Mouse (Mus musculus) frontal cortex, postnatal 36 days (tissue): ENCODE results near the gene Krt80.

ENCODE experiments used
- DNase-seq, 2 experiments: peaks; one replicate each; pipeline ENCODE4 v3.0.0; 2022; ENCODE audit warnings: low spot score in 2 of 2

Krt80 gene

DNA sequence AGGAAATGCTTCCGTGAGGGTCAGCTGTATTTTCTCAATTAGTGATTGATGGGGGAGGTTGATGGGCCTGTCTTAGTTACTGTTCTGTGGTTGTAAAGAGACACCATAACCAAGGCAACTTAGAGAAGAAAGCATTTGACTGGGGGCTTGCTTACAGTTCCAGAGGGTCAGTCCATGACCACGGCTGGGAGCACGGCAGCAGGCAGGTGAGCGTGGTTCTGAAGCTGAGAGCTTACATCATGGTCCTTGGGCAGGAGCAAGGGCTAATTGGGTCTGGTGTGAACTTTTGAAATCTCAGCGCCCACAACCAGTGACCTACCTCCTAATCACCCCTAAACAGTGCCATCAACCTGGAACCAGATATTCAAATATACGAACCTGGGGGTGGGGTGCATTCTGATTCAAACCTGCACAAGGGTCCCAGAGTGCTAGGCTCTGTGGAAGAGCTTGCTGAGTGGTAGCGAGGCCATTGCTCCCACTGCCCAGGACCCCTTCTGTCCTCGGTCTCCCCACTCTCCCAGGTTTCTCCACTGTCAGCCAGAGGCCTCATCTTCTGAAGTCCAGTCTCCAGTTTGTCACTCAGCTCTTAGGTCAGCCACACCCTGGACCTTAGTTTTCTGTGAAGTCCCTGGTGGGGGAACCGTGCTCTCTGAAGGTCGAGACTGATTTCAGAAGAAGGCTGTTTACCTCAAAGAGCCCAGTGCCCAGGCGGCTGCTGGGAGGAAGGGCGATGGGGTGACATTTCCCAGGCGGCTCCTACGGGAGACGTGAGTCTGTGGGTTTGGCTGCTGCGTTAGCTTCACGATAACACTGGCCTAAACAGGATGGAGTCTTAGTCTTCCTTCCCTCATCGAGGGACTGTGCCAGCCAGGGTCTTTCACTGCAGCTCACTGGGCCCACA, 52.8 kb downstream of the Krt80 start:
- DNase-seq, result no peak

GRCm38 (mm10) chr15:101316279-101316912, 53.6 kb downstream of the Krt80 start:
- DNase-seq, result no peak

DNA sequence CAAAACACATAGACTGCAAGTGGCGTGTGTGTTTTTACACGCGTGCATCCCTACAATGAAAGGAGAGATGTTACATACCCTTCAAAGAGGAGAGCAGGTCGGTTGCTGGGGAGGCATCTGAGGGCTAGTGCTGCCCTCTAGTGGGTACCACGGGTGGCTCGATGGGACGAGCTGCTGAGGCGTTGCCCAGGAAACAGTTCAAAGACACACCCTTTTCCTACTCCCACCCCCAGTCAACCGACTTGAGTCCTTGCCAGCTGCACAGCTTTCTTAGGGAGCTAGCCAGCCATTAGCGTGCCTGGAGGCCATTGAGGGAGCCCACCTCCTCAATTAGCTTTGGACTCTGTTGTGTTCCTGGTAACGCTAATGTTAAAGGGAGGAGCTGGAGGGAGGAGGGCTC, 54.1 kb downstream of the Krt80 start:
- DNase-seq, result peak; percentile 93 to 96

- DNase-seq, result no peak
Observed at GRCm38 (mm10) chr15:101315378-101315777, 54.6 kb downstream of the Krt80 start.

DNA sequence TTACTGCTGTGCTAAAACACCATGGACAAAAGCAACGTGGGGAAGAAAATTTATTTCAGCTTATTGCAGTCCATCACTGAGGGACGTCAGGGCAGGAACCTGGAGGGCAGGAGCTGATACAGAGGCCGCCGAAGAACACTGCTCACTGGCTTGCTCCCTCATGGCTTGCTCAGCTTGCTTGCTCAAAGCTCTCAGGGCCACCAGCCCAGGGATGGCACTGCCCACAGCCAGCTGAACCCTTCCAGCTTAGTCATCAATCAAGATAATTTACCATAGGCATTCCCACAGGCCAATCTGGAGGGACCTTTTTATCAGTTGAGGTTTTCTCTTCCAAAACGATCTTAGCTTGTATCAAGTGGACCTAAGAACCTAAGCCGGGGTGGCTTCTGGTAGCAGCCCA, 58.0 kb downstream of the Krt80 start:
- no peak for DNase-seq

DNA sequence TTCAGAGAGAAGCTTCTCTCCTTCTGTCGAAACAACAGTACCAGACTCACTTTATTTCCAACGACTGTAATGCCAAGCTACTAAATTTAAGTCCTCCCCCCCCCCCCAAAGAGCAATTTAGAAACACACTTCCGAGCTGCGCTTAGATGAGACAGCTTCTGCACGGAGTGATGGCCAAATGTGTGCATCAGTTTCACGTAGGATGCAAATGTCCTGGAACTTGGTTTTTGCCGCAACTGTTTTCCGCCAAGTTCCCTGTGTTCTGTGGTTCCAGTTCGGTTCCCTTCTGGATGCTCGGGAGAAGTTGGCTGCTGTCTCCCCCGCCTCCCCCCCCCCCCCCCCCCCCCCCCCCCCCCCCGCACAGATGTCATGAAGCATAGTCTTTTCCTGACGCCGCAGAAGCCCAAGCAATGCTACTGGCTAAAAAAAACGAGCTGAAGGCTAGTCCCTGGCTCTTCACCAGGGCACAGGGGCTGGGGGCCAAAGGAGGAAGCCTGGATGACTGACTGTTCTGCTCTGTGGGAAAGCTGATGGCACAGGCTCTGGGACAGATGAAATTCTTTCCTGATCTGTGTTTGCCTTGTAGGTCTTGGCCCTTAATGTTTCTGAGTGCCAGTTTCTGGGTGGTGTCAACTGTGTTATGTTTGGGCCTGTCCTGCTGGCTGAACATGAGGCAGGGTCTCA, 58.7 kb downstream of the Krt80 start:
- DNase-seq, result peak in 1 of 2 experiments; percentile 42

- DNase-seq, result no peak
Observed at GRCm38 (mm10) chr15:101309493-101309892, 60.5 kb downstream of the Krt80 start.

DNA sequence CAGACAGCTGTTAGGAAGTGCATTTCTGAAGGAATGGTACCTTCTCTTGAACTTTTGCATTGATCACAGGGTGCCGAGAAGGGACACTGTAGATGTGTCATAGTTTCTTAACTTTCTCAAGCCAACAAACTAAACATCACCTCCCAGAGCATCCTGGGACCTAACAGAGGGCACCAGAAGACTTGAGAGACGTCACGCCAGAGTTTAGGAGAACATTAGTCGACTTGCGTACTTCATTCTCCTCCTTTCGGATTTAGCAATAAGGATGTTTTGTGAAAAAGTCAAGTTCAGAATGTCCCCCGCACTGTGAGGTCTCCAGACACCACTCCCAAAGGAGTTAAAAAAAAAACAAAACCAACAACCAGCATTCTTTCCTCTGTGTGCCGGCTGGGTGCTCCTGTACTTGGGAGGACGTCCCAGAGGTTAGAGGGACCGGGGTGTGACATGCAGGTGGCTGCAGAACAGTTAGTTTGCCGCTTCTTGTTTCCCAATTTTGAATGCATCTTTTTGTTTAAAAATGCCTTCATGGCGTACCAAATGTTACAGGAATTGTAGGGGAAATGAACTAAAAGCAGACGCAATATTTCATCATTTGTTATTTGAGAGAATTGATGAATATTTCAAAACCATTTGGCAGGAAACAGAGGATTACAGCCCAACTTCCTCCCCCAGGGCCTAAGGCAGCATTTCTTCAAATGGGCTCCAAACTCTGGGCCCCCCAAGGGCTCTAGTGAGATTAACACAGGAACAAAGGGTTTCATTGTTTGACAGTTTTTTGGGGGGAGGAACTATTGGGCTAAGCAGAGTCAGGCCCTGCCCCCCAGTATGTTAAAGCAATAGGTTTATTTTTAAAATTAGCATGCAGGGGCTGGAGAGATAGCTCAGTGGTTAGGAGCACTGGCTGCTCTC, 61.3 kb downstream of the Krt80 start:
- DNase-seq, result no peak

DNA sequence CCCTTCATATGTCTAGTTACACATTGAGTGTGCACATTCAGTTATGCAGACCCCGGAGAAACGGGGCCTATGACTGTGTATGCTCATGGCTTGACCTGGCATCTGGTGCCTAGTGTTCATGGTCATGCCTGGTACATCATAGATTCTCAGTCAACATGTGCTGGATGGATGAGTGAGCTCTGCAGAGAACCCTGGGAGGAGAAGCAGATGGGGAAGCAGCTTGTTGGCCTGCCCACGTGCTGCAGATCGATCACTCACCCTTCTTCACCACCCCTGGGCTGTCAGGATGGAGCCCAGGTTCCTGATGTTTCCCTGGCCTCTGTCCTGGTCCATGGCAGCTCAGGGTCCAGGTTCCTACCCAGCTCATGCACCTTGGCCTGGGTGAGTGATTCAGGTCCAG, 63.5 kb downstream of the Krt80 start:
- peak; percentile 48 to 56 for DNase-seq

- no peak for DNase-seq
Observed at GRCm38 (mm10) chr15:101303830-101304229, 66.1 kb downstream of the Krt80 start.

GRCm38 (mm10) chr15:101302201-101302600, 67.8 kb downstream of the Krt80 start:
- DNase-seq, result no peak

GRCm38 (mm10) chr15:101300128-101300527, 69.8 kb downstream of the Krt80 start:
- no peak for DNase-seq

- no peak for DNase-seq
Observed at GRCm38 (mm10) chr15:101299480-101299960, 70.4 kb downstream of the Krt80 start.

- no peak for DNase-seq
Observed at GRCm38 (mm10) chr15:101298550-101298949, 71.4 kb downstream of the Krt80 start.

DNA sequence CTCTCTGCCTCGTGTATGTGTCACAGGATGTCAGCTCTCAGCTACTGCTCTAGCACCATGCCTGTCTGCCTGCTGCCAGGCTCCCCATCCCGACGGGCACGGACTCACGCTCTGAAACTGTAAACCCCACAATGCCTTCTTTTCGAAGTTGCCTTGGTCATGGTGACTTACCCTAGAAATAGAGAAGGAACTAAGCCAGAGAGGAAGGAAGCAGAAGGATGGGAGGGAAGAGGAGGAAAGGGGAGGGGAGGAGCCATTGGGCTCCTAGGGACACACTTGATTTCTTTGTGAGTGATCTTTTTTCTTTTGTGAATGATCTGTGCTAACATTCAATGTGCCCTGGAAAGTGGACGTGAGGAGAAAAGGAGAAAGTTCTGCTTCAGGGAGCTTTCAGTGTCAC, 72.0 kb downstream of the Krt80 start:
- no peak for DNase-seq
